Mouse (Mus musculus): ENCODE measurements at regions not wholly inside any gene's neighbourhood (a gene's known extent, or its start where the extent isn't known, plus 50 kb on each side); places are given as distances from the start of the nearest gene placed in this dataset.

GRCm38 (mm10) chr8:50387189-50387588 is 1543.4 kb upstream of the Tenm3 start:
- DNase-seq (ENCODE audit: low spot score in 2 of 2), result no peak

- no peak for DNase-seq (ENCODE audit: low spot score in 2 of 2)
These were observed 1539.9 kb upstream of the Tenm3 start for GRCm38 (mm10) chr8:50383697-50384096.

GRCm38 (mm10) chr8:50379745-50380144 is 1536.0 kb upstream of the Tenm3 start:
- no peak for DNase-seq (ENCODE audit: low spot score in 2 of 2)

GRCm38 (mm10) chr8:50373790-50374189 is 1530.0 kb upstream of the Tenm3 start:
- no peak for DNase-seq (ENCODE audit: low spot score in 2 of 2)

- no peak for DNase-seq (ENCODE audit: low spot score in 2 of 2)
These were observed 1482.7 kb upstream of the Tenm3 start for GRCm38 (mm10) chr8:50326485-50326884.

- DNase-seq (ENCODE audit: low spot score in 2 of 2), result no peak
These were observed 1477.7 kb upstream of the Tenm3 start for GRCm38 (mm10) chr8:50321356-50321963.

- DNase-seq (ENCODE audit: low spot score in 2 of 2), result no peak
These were observed 1472.9 kb upstream of the Tenm3 start for GRCm38 (mm10) chr8:50316641-50317040.

- DNase-seq (ENCODE audit: low spot score in 2 of 2), result no peak
These were observed 1466.6 kb upstream of the Tenm3 start for GRCm38 (mm10) chr8:50310308-50310707.

GRCm38 (mm10) chr8:50300316-50300715 is 1456.6 kb upstream of the Tenm3 start:
- DNase-seq (ENCODE audit: low spot score in 2 of 2), result no peak

- peak in 1 of 2 experiments; percentile 15 for DNase-seq (ENCODE audit: low spot score in 2 of 2)
These were observed 1449.8 kb upstream of the Tenm3 start for GRCm38 (mm10) chr8:50293501-50293900.

GRCm38 (mm10) chr8:50292158-50292557 is 1448.4 kb upstream of the Tenm3 start:
- peak; percentile 33 to 38 for DNase-seq (ENCODE audit: low spot score in 2 of 2)

- DNase-seq (ENCODE audit: low spot score in 2 of 2), result no peak
These were observed 1432.6 kb upstream of the Tenm3 start for GRCm38 (mm10) chr8:50276346-50276745.

- no peak for DNase-seq (ENCODE audit: low spot score in 2 of 2)
These were observed 1421.0 kb upstream of the Tenm3 start for GRCm38 (mm10) chr8:50264757-50265156.

All from adrenal gland, adult 18-20 months (tissue).